Mouse (Mus musculus) stomach, embryonic 15.5 days (tissue): Measurements from ENCODE around the gene Zmynd10. TPM values are rescaled to one million over a fixed set of nuclear protein-coding genes. Genes with fewer than 3 reads are reported as not detected.
A peak's percentile ranks its signal among the peaks of the same experiment; 100 is the strongest.

ENCODE experiments used
- ATAC-seq: fragments of 200-750 bp; cut with Nextera tagmentation; 2 replicates; pipeline ENCODE4 v1.8.0; 2017; ENCODE audit warnings: low read depth, moderate number of reproducible peaks, moderate TSS enrichment; ENCODE audit not compliant: insufficient read depth, low FRiP score
- H3K27ac ChIP-seq: fragments of 300-500 bp; sonication (generic); 2 replicates; pipeline ENCODE4 v1.5.1; 2015; ENCODE audit warnings: mild to moderate bottlenecking, inconsistent platforms
- H3K27me3 ChIP-seq: fragments of 300-500 bp; sonication (generic); replicated peaks from 2 replicates; pipeline ENCODE4 v1.6.1; 2015; ENCODE audit warnings: inconsistent platforms
- H3K36me3 ChIP-seq: fragments of 300-500 bp; sonication (generic); 2 replicates; pipeline ENCODE4 v1.6.1; 2015; ENCODE audit warnings: inconsistent platforms
- H3K4me1 ChIP-seq: fragments of 300-500 bp; sonication (generic); 2 replicates; pipeline ENCODE4 v1.6.1; 2015; ENCODE audit warnings: inconsistent platforms
- H3K4me2 ChIP-seq: fragments of 300-500 bp; sonication (generic); 2 replicates; pipeline ENCODE4 v1.6.1; 2015; ENCODE audit warnings: mild to moderate bottlenecking, inconsistent platforms
- H3K4me3 ChIP-seq: fragments of 300-500 bp; sonication (generic); replicated peaks from 2 replicates; pipeline ENCODE4 v1.5.1; 2015; ENCODE audit warnings: inconsistent platforms
- H3K9ac ChIP-seq: fragments of 300-500 bp; sonication (generic); 2 replicates; pipeline ENCODE4 v1.6.1; 2015; ENCODE audit warnings: inconsistent platforms
- H3K9me3 ChIP-seq: fragments of 300-500 bp; sonication (generic); 2 replicates; pipeline ENCODE4 v1.6.1; 2016; ENCODE audit warnings: inconsistent platforms
- WGBS: fragments of 180-500 bp; shearing (Covaris S2); methylation state at CpG from one replicate; pipeline ENCODE4 v1.1.7; 2015; 5-methylcytosine and 5-hydroxymethylcytosine counted together
- polyA plus RNA-seq: library from polyadenylated mRNA; unstranded; fragments of >200 nt; fragmentation: Nextera tagmentation; extraction: Ambion mirVana; gene quantifications from 2 replicates; pipeline ENCODE4 v1.2.1, GENCODE M21; 2015

Zmynd10 gene
- polyA plus RNA-seq, 1 experiment from 2014 or later: 0.94 TPM

GRCm38 (mm10) chr9:107541474-107542351, 5.4 kb upstream of the Zmynd10 start, which contains the start of the genes Cyb561d2 and Nprl2:
TSS of gene Cyb561d2 (minus strand) at chr9:107542193.
TSS of gene Nprl2 (plus strand) at chr9:107542226.
- WGBS: under 1% methylated on average over 46 of the region's 46 CpGs
- Histone ChIP-seq H3K27me3 (no peaks in the 10 kb centered on the region), H3K27ac (peak within 1 kb of the TSS; percentile 77), H3K4me3 (peak within 1 kb of the TSS; percentile 71), H3K9me3 (no peaks in the 10 kb centered on the region), H3K4me2 (peak within 1 kb of the TSS; percentile 90), H3K4me1 (peaks cover 29% of the 10 kb centered on the region), H3K9ac (peak within 1 kb of the TSS; percentile 53; the same call in 1 of the 2 replicates), H3K36me3 (peaks cover 34% of the 10 kb centered on the region)
- ATAC-seq: peak; percentile 90

GRCm38 (mm10) chr9:107542352-107542686, 4.8 kb upstream of the Zmynd10 start:
- no peak for ATAC-seq
- Histone ChIP-seq H3K9ac (peak overlapping the region; percentile 39; the same call in 1 of the 2 replicates), H3K4me3 (peak overlapping the region; percentile 71), H3K27ac (peak overlapping the region; percentile 37; the same call in 1 of the 2 replicates), H3K9me3 (no peaks in the 10 kb centered on the region), H3K36me3 (peaks cover 34% of the 10 kb centered on the region), H3K4me1 (peaks cover 30% of the 10 kb centered on the region), H3K27me3 (no peaks in the 10 kb centered on the region), H3K4me2 (peak overlapping the region; percentile 90)
- WGBS: 3% methylated on average over 11 of the region's 11 CpGs

GRCm38 (mm10) chr9:107542721-107543120, 4.4 kb upstream of the Zmynd10 start:
- H3K36me3 ChIP-seq: peaks cover 30% of the 10 kb centered on the region
- WGBS: 31% methylated on average over 8 of the region's 8 CpGs
- no peaks in the 10 kb centered on the region for H3K27me3 ChIP-seq
- ATAC-seq: no peak
- peak overlapping the region; percentile 39; the same call in 1 of the 2 replicates for H3K9ac ChIP-seq
- H3K4me1 ChIP-seq: peaks cover 31% of the 10 kb centered on the region
- H3K27ac ChIP-seq: no peak overlapping the region
- no peaks in the 10 kb centered on the region for H3K9me3 ChIP-seq
- peak overlapping the region; percentile 71 for H3K4me3 ChIP-seq
- peak overlapping the region; percentile 90 for H3K4me2 ChIP-seq

DNA sequence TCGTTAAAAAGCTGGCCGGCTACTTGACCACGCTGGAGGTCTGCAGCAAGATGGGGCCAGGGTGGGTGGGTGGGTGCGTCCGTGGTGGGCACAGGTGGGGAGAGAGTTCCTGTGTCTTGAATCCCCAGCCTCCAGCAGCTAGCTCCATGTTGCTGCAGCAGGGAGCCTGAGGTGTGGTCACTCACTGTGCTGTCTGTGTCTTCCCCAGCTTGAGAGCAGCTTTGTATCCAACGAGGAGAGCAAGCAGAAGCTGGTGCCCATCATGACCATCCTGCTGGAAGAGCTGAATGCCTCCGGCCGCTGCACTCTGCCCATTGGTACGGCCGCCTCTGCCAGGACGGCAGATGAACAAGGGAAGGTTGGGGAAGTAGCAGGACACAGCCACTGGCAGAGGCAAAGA, 3.8 kb upstream of the Zmynd10 start:
- H3K27ac ChIP-seq: no peak overlapping the region
- no peak overlapping the region for H3K4me3 ChIP-seq
- peaks cover 25% of the 10 kb centered on the region for H3K36me3 ChIP-seq
- peaks cover 31% of the 10 kb centered on the region for H3K4me1 ChIP-seq
- H3K9me3 ChIP-seq: no peaks in the 10 kb centered on the region
- no peak overlapping the region for H3K4me2 ChIP-seq
- H3K9ac ChIP-seq: no peak overlapping the region
- no peaks in the 10 kb centered on the region for H3K27me3 ChIP-seq
- 87% methylated on average over 11 of the region's 11 CpGs for WGBS
- no peak for ATAC-seq

DNA sequence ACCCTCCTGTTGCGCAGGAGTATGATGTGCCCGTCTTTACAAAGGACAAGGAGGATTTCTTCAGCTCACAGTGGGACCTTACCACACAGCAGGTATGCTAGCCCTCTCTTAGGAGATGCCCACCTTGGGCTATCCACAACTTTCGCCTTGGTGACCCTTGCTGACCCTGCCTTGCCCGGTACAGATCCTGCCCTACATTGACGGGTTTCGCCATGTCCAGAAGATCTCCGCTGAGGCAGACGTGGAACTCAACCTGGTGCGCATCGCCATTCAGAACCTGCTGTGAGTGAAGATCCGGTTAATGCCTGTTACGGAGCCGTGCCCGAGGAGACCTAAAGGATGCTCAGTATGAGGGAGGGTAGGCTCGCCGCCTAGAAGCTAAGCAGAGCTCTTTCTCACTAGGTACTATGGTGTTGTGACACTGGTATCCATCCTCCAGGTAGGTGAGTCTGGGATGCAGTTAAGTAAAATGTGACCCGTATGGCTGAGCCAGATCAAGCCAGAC, 2.9 kb upstream of the Zmynd10 start:
- no peak overlapping the region for H3K9ac ChIP-seq
- peaks cover 31% of the 10 kb centered on the region for H3K4me1 ChIP-seq
- H3K27ac ChIP-seq: no peak overlapping the region
- no peak for ATAC-seq
- H3K4me2 ChIP-seq: no peak overlapping the region
- no peak overlapping the region for H3K4me3 ChIP-seq
- no peaks in the 10 kb centered on the region for H3K27me3 ChIP-seq
- H3K9me3 ChIP-seq: no peaks in the 10 kb centered on the region
- WGBS: 94% methylated on average over 17 of the region's 17 CpGs
- H3K36me3 ChIP-seq: peaks cover 16% of the 10 kb centered on the region

DNA sequence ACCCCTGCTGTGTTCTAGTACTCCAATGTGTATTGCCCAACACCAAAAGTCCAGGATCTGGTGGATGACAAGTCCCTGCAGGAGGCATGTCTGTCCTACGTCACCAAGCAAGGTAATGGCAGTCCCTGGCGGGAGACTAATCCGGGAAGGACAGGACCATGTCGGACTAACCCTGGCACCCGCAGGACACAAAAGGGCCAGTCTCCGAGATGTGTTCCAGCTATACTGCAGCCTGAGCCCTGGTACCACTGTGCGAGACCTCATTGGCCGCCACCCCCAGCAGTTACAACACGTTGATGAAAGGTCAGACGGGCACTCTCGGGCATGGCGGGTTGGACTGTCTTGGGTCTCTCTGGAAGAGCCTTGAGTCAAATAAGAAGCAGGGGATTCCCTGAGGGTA, 2.4 kb upstream of the Zmynd10 start:
- WGBS: 95% methylated on average over 12 of the region's 12 CpGs
- peaks cover 31% of the 10 kb centered on the region for H3K4me1 ChIP-seq
- H3K4me3 ChIP-seq: no peak overlapping the region
- no peak overlapping the region for H3K27ac ChIP-seq
- H3K9me3 ChIP-seq: no peaks in the 10 kb centered on the region
- no peaks in the 10 kb centered on the region for H3K27me3 ChIP-seq
- H3K9ac ChIP-seq: no peak overlapping the region
- no peak overlapping the region for H3K4me2 ChIP-seq
- H3K36me3 ChIP-seq: peaks cover 12% of the 10 kb centered on the region
- ATAC-seq: no peak

GRCm38 (mm10) chr9:107545199-107545598, 1.9 kb upstream of the Zmynd10 start:
- no peak overlapping the region for H3K27ac ChIP-seq
- H3K36me3 ChIP-seq: peaks cover 8% of the 10 kb centered on the region
- H3K9ac ChIP-seq: no peak overlapping the region
- ATAC-seq: no peak
- H3K9me3 ChIP-seq: no peaks in the 10 kb centered on the region
- H3K4me2 ChIP-seq: no peak overlapping the region
- H3K27me3 ChIP-seq: no peaks in the 10 kb centered on the region
- 78% methylated on average over 10 of the region's 10 CpGs for WGBS
- H3K4me3 ChIP-seq: no peak overlapping the region
- peaks cover 35% of the 10 kb centered on the region for H3K4me1 ChIP-seq

DNA sequence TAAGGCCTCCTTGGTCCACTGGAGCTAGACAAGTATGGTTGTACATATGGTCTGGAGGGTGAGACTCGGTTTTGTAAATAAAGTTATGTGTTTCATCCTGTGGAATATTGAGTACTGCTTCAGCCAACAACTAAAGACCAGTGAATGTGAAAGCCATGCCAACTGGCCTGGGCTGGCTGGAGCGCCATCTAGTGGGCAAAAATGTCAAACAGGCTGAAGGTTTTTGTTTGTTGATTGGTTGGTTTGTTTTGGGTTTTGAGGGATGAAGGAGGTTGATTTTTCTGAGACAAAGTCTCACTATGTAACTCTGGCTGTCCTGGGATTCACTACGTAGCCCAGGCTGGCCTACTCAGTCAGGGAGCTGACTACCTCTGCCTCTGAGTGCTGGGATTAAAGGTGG, 1.5 kb upstream of the Zmynd10 start:
- H3K36me3 ChIP-seq: peaks cover 7% of the 10 kb centered on the region
- WGBS: 11% methylated on average over 3 of the region's 3 CpGs
- ATAC-seq: no peak
- H3K9me3 ChIP-seq: no peaks in the 10 kb centered on the region
- H3K27me3 ChIP-seq: no peaks in the 10 kb centered on the region
- H3K4me3 ChIP-seq: no peak overlapping the region
- no peak overlapping the region for H3K9ac ChIP-seq
- no peak overlapping the region for H3K27ac ChIP-seq
- H3K4me2 ChIP-seq: no peak overlapping the region
- H3K4me1 ChIP-seq: peaks cover 38% of the 10 kb centered on the region

- H3K27ac ChIP-seq: no peak overlapping the region
- peaks cover 47% of the 10 kb centered on the region for H3K4me1 ChIP-seq
- H3K4me2 ChIP-seq: no peak overlapping the region
- H3K36me3 ChIP-seq: peaks cover 7% of the 10 kb centered on the region
- no peaks in the 10 kb centered on the region for H3K27me3 ChIP-seq
- H3K9ac ChIP-seq: no peak overlapping the region
- H3K4me3 ChIP-seq: no peak overlapping the region
- H3K9me3 ChIP-seq: no peaks in the 10 kb centered on the region
- ATAC-seq: no peak
- WGBS: 72% methylated on average over 5 of the region's 5 CpGs
These were observed 859 bp downstream of the Zmynd10 start for GRCm38 (mm10) chr9:107547957-107548356.

DNA sequence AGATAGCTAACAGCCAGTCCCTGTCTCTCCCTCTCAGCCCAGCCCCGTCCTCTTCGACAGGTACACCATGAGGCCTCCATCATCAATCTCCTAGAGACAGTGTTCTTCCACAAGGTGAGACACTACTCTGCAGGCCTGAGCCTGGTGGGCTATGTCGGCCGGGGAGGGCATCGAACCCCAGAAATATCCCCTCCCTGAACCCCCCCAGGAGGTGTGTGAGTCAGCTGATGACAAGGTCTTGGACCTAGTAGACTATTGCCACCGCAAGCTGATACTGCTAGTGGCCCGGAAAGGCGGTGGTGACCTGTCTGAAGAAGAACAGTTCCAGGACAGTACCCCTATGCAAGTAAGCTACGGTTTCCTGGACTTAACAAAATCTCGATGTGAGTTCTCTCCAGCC, 1.7 kb downstream of the Zmynd10 start:
- WGBS: 87% methylated on average over 10 of the region's 10 CpGs
- Histone ChIP-seq H3K27me3 (no peaks in the 10 kb centered on the region), H3K4me3 (no peak overlapping the region), H3K9me3 (no peaks in the 10 kb centered on the region), H3K4me2 (no peak overlapping the region), H3K36me3 (peaks cover 5% of the 10 kb centered on the region; the same call in 1 of the 2 replicates), H3K27ac (no peak overlapping the region), H3K4me1 (peaks cover 51% of the 10 kb centered on the region), H3K9ac (no peak overlapping the region)
- no peak for ATAC-seq

DNA sequence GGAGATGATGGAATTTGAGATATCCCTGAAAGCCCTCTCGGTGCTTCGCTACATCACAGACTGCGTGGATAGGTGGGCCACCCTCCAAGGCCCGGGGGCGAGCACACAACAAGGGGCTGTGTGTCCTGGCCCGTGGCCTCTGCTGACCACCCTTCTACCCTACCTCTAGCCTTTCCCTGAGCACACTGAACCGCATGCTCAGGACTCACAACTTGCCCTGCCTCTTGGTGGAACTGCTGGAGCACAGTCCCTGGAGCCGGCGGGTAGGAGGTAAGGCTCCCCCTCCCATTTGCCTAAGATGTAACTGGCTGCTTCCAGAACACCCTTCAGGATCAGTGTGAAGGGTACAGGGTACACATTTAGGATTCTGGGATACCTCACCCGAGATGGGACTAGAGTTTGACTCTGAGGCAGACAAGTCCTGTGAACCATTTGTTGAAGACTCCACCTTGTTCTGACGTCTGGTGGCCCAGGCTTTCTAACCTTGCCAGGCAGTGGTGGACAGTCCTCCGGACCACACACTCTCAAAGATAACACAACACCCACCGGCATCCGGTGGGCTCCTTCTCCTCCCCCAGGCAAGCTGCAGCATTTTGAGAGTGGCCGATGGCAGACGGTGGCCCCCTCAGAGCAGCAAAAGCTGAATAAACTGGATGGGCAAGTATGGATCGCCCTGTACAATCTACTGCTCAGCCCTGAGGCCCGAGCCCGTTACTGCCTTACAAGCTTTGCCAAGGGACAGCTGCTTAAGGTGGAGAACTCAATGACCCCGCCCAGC, 2.4 kb downstream of the Zmynd10 start:
- Histone ChIP-seq H3K36me3 (no peaks in the 10 kb centered on the region; the same call in 1 of the 2 replicates), H3K4me1 (peaks cover 53% of the 10 kb centered on the region), H3K4me3 (no peak overlapping the region), H3K4me2 (no peak overlapping the region), H3K27ac (no peak overlapping the region), H3K9ac (no peak overlapping the region), H3K9me3 (no peaks in the 10 kb centered on the region), H3K27me3 (no peaks in the 10 kb centered on the region)
- WGBS: 80% methylated on average over 20 of the region's 20 CpGs
- no peak for ATAC-seq
